Mouse (Mus musculus): ENCODE results near the gene C1ra. TPM values are rescaled to one million over a fixed set of nuclear protein-coding genes. Genes with fewer than 3 reads are reported as not detected.
A peak's percentile ranks its signal among the peaks of the same experiment; 100 is the strongest.
"Not testable (repeated sequence)": the region's sequence is repeated elsewhere in the genome, so short reads cannot be mapped to it uniquely, and the experiment has no call there.

The C1ra gene
- total and polyA plus RNA-seq, 3 experiments = 27.2 to 68.2 (median 48.6) TPM

DNA sequence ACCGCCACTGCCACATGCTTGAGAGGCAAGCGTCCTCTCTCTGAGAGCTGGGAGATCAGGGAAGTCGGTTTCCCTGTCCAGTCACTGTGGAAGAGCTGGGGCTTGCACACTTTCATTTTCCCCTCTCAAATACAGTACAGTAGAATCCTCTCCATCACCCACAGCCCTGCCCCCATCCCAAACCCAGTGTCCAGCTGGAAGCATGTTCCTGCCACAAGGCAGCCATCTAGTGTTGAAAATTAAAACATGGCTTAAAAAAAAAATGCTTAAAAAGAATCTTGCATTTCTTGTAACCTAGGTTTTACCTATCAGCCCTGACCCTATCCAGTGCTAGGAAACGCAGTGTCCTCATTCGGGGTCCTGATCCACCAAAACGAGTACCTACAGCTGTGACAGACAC is 32.3 kb downstream of the C1ra start:
- peak; percentile 24 for DNase-seq

DNA sequence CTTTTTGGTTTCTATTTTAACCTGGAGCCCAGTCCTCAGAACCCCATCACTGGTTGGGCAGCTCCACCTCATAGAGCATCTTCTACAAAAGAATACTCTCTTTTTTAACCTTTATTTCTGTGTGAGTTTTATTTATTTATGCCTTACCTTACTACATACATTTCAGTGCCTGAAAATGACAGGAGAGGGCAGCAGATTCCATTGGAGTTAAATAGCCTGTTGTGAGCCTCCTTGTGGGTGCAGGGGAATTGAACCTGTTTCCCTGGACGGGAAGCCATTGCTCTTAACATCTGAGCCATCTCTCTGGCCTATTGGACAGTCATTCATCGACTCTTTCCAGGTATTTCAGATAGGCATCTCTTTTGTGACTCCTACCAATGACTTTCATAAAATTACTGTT is 33.2 kb downstream of the C1ra start:
- no peak for DNase-seq

DNA sequence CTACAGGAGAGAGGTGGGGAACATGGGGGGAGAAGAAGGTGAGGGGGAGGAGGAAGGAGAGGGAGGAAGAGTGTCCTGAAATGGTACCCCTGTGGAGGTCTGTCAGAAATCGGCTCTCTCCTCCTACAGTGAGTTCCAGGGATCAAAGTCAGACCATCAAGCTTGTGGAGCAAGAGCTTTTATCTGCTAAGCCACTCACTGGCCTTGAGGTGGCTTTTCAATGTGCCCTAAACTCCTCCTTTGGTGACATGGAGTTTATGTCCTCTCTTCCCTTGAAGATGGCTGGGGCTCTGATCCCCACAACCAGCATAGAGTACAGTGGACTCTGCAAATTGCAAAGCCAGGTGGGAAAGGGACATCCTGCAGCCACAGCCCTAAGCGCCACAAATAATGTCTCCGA is 35.8 kb downstream of the C1ra start:
- not testable (repeated sequence) for DNase-seq

DNA sequence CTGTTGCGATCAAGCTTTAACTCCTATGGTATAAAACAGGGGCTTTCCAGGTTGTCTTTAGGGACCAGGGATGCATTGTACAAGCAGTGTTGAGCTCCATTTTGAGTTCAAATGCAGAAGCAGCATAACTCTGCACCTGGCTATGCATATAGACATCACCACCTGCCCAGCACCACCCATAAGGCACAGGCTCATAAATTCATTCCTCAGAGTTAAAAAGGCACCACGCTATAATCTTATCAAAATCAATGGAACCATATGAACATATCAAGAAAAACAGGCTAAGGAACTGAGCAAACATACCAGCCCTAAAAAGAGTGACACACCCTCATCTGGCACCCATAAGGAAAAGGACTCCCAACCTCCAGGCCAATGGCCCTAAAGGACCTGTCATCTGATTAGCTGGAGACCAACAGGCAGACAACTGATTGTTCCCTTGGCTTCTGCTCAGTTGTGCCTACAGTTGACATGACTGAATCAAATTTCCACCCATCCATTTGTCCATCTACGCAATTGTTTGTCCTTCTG is 36.9 kb downstream of the C1ra start:
- no peak for DNase-seq

DNA sequence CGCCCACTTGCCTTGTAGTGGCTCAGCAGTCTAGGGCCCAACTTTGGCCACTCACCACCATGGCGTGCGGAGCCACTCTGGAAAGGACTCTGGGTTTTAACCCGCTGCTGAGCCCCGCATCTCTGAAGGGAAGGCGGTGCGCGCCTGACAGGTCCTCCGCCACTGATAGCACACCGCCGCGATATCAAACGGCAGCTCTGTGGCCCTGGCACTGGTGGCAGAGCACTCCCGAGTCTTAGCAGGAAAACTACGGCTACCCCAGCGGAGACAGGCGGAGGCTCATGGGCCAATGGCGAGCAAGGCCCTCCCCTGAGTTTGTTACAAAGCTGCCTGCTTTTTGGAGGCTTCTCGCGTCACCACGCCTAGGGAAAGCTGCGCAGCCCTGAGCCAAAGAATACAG is 40.6 kb downstream of the C1ra start:
- DNase-seq = no peak

DNA sequence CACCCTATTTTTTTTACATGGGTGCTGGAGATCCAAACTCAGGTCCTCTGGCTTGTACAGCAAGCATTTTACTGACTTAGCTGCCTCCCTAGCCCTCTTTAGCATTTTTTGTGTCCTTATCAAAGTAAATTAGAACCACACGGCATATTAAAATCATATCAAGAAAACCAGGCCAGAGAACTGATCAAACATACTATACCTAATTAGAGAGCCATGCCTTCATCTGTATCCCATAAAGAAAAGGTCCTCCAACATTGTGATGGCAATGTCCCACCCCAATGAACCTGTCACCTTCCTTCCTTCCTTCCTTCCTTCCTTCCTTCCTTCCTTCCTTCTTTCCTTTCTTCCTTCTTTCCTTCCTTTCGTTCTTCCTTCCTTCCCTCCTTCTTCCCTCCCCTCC is 43.8 kb downstream of the C1ra start:
- DNase-seq = not testable (repeated sequence)

DNA sequence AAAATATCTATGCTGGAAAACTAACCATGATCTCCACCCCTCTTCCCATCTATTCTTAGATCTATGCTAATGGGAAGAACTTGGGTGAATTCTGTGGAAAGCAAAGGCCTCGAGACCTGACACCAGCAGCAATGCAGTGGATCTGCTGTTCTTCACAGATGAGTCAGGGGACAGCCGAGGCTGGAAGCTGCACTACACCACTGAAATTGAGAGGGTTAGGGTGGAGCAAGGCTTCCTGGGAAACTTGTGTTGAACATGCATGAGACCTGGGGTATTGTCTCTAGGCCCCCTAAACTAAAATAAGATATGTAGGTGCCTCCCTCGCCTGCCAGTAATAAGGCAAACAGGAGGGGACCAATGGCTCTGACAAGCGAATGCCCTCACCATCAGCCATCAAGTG is 49.0 kb downstream of the C1ra start:
- not testable (repeated sequence) for DNase-seq

DNA sequence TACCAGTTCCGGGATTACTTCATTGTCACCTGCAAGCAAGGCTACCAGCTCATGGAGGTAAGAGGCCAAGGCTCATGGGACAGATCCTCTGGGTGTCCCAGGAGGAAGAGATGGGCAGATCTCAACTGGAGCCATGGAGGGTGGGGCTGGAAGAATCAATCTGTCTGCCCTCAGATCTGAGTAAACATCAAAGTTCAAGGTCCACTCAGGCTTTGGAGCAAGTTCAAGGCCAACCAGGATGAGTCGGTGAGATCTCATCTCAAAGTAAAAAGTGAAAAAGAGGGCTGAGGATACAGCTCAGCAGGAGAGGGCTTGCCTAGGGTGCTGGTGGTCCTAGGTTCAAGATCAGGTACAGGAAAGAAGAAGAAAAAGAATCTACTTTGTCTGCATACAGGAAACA is 49.4 kb downstream of the C1ra start:
- DNase-seq = peak; percentile 64

DNA sequence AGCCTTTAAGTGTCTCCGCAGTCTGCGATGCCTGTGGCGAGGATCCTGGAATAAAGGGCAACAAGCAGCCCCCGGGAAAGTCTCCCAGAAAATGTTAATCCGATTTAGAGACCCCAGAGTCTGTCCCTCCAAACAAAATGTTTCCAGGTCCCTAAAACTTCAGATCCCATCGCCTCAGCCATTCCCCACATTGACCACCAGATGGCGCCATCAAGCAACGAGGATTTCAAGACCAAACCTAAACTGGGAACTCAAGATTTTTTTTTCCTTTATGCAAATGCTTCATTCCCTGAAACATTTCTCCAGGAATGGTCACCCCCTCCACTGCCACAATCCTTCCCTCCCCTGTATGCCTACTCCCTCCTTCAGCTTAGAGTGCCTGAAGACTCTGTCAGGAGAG is 57.8 kb downstream of the C1ra start, which contains the start of gene C1rb:
Gene C1rb (plus strand): TSS at position 269 of the 400 bp plus-strand sequence.
- DNase-seq = peak; percentile 71

Other genes with a start within 250 kb of the C1ra start
- 10 to 100 TPM in 1 of 2 experiments, 1 to 10 TPM in 1; 4.2 to 12.4 TPM for gene Cd163, start 207.7 kb upstream of the C1ra start, total RNA-seq (2021)
- gene Cd163, start 207.7 kb upstream of the C1ra start, polyA plus RNA-seq (2012; rRNA removed) = 0.50 and 0.51 TPM in 2 replicates
- 10 to 100 TPM; 71.0 to 99.9 TPM for gene Pex5, start 97.3 kb upstream of the C1ra start, total RNA-seq (2021)
- gene Pex5, start 97.3 kb upstream of the C1ra start, polyA plus RNA-seq (2012; rRNA removed) = 44.9 and 47.5 TPM in 2 replicates
- gene Clstn3, start 47.6 kb upstream of the C1ra start, total RNA-seq (2021) = 100 to 1,000 TPM in 1 of 2 experiments, 10 to 100 TPM in 1; 91.8 to 146 TPM
- 62.4 and 91.3 TPM in 2 replicates for gene Clstn3, start 47.6 kb upstream of the C1ra start, polyA plus RNA-seq (2012; rRNA removed)
- gene C1rl, start 19.3 kb upstream of the C1ra start, total RNA-seq (2021) = 10 to 100 TPM; 20.6 to 22.0 TPM
- gene C1rl, start 19.3 kb upstream of the C1ra start, polyA plus RNA-seq (2012; rRNA removed) = 11.2 and 13.4 TPM in 2 replicates
- 10 to 100 TPM; 45.4 to 72.3 TPM for gene C1s1, start 30.0 kb downstream of the C1ra start, total RNA-seq (2021)
- gene C1s1, start 30.0 kb downstream of the C1ra start, polyA plus RNA-seq (2012; rRNA removed) = 10.1 and 14.8 TPM in 2 replicates
- 1 to 10 TPM; 7.9 to 8.9 TPM for gene C1rb, start 57.9 kb downstream of the C1ra start, total RNA-seq (2021)
- 0.29 and 0.86 TPM in 2 replicates for gene C1rb, start 57.9 kb downstream of the C1ra start, polyA plus RNA-seq (2012; rRNA removed)
- 1 to 10 TPM; 1.5 to 2.6 TPM for gene C1s2, start 123.7 kb downstream of the C1ra start, total RNA-seq (2021)
- not detected in 2 replicates for gene C1s2, start 123.7 kb downstream of the C1ra start, polyA plus RNA-seq (2012; rRNA removed)
- gene Lpcat3, start 150.6 kb downstream of the C1ra start, total RNA-seq (2021) = 100 to 1,000 TPM in 1 of 2 experiments, 10 to 100 TPM in 1; 92.1 to 138 TPM
- gene Lpcat3, start 150.6 kb downstream of the C1ra start, polyA plus RNA-seq (2012; rRNA removed) = 141 and 155 TPM in 2 replicates
- 10 to 100 TPM; 80.6 to 82.6 TPM for gene Emg1, start 199.8 kb downstream of the C1ra start, total RNA-seq (2021)
- gene Emg1, start 199.8 kb downstream of the C1ra start, polyA plus RNA-seq (2012; rRNA removed) = 16.6 and 17.0 TPM in 2 replicates
- gene Phb2, start 199.9 kb downstream of the C1ra start, total RNA-seq (2021) = 100 to 1,000 TPM; 286 to 294 TPM
- gene Phb2, start 199.9 kb downstream of the C1ra start, polyA plus RNA-seq (2012; rRNA removed) = 128 and 181 TPM in 2 replicates
- 10 to 100 TPM in 1 of 2 experiments, 1 to 10 TPM in 1; 6.5 to 11.2 TPM for gene Ptpn6, start 226.3 kb downstream of the C1ra start, total RNA-seq (2021)
- 6.1 and 6.8 TPM in 2 replicates for gene Ptpn6, start 226.3 kb downstream of the C1ra start, polyA plus RNA-seq (2012; rRNA removed)
- gene Grcc10, start 229.0 kb downstream of the C1ra start, total RNA-seq (2021) = 100 to 1,000 TPM; 357 to 360 TPM
- gene Grcc10, start 229.0 kb downstream of the C1ra start, polyA plus RNA-seq (2012; rRNA removed) = 233 and 246 TPM in 2 replicates
- gene Gm45234, start 243.6 kb downstream of the C1ra start, total RNA-seq (2021) = not detected
- gene Gm45234, start 243.6 kb downstream of the C1ra start, polyA plus RNA-seq (2012; rRNA removed) = not detected in 2 replicates
- gene Atn1, start 244.1 kb downstream of the C1ra start, total RNA-seq (2021) = 10 to 100 TPM; 76.8 to 86.3 TPM
- gene Atn1, start 244.1 kb downstream of the C1ra start, polyA plus RNA-seq (2012; rRNA removed) = 73.3 and 110 TPM in 2 replicates

Measured in adrenal gland, adult 2 months (tissue).